Mouse (Mus musculus) liver, embryonic 14.5 days (tissue): ENCODE data around the gene Bcl11b. TPM values are rescaled to one million over a fixed set of nuclear protein-coding genes. Genes with fewer than 3 reads are reported as not detected.

Experiments used
- ATAC-seq: fragments of 200-750 bp; cut with Nextera tagmentation; 2 replicates; pipeline ENCODE4 v1.8.0; 2017; ENCODE audit warnings: moderate number of reproducible peaks, mild to moderate bottlenecking, moderate library complexity; ENCODE audit not compliant: insufficient read depth
- DNase-seq, 3 experiments: peaks; one replicate each; pipeline ENCODE4 v3.0.0-alpha.2; 2012 to 2013; ENCODE audit warnings: low read depth in 3 of 3, low spot score in 3 of 3
- H3K27ac ChIP-seq: fragments of 300-500 bp; sonication (generic); 2 replicates; pipeline ENCODE4 v1.5.1; 2014; ENCODE audit warnings: moderate library complexity, mild to moderate bottlenecking, control low read depth, inconsistent platforms
- H3K27me3 ChIP-seq: fragments of 300-500 bp; sonication (generic); 2 replicates; pipeline ENCODE4 v1.6.1; 2014; ENCODE audit warnings: mild to moderate bottlenecking, low read length, moderate library complexity; ENCODE audit not compliant: control insufficient read depth, insufficient read depth
- H3K36me3 ChIP-seq: fragments of 300-500 bp; sonication (generic); replicated peaks from 2 replicates; pipeline ENCODE4 v1.6.1; 2014; ENCODE audit warnings: low read depth; ENCODE audit not compliant: control insufficient read depth, insufficient read depth
- H3K4me1 ChIP-seq, 2 experiments: fragments of 200-500 bp in 1 of 2; fragments of 300-500 bp in 1 of 2; sonication (generic) in 1 of 2; replicated peaks; 2 replicates each; pipeline ENCODE4 v1.6.1; 2012 to 2014; ENCODE audit warnings: antibody characterized with exemption in 1 of 2, inconsistent platforms in 1 of 2, low read length in 1 of 2; ENCODE audit not compliant: control insufficient read depth in 2 of 2, insufficient read depth in 2 of 2
- H3K4me2 ChIP-seq: fragments of 300-500 bp; sonication (generic); 2 replicates; pipeline ENCODE4 v1.6.1; 2014; ENCODE audit warnings: low read depth, mild to moderate bottlenecking, control low read depth, moderate library complexity
- H3K4me3 ChIP-seq, 2 experiments: fragments of 200-500 bp in 1 of 2; fragments of 300-500 bp in 1 of 2; sonication (generic) in 1 of 2; 2 replicates each; pipeline ENCODE4 v1.5.1; 2012 to 2014; ENCODE audit warnings: low read depth in 2 of 2, low read length in 2 of 2, mild to moderate bottlenecking in 2 of 2, control low read depth in 1 of 2, inconsistent platforms in 1 of 2, moderate library complexity in 1 of 2; ENCODE audit not compliant: insufficient read depth in 1 of 2
- H3K9ac ChIP-seq: fragments of 300-500 bp; sonication (generic); replicated peaks from 2 replicates; pipeline ENCODE4 v1.6.1; 2014; ENCODE audit warnings: mild to moderate bottlenecking, control low read depth, moderate library complexity
- H3K9me3 ChIP-seq: fragments of 300-500 bp; sonication (generic); 2 replicates; pipeline ENCODE4 v1.6.1; 2016; ENCODE audit warnings: low read length, mixed read lengths; ENCODE audit not compliant: control insufficient read depth
- CTCF ChIP-seq: IDR thresholded peaks from 2 replicates; pipeline ENCODE4 v1.5.1; 2016; ENCODE audit warnings: antibody characterized with exemption, low read depth, control low read depth
- EP300 ChIP-seq: IDR thresholded peaks from 2 replicates; pipeline ENCODE4 v1.6.1; 2016; ENCODE audit warnings: antibody characterized with exemption, low read depth
- WGBS: fragments of 180-500 bp; shearing (Covaris S2); extraction: QIAGEN DNeasy Blood & Tissue Kit; methylation state at CpG from one replicate; pipeline ENCODE4 v1.1.7; 2014; ENCODE audit not compliant: insufficient replicate concordance; 5-methylcytosine and 5-hydroxymethylcytosine counted together
- polyA plus RNA-seq, 2 experiments: library from polyadenylated mRNA; depleted of rRNA in 1 of 2; stranded (reverse) in 1 of 2; unstranded in 1 of 2; fragments of >200 nt; fragmentation: Nextera tagmentation in 1 of 2; extraction: Ambion mirVana in 1 of 2; gene quantifications; 2 replicates each; pipeline versions ENCODE4 v1.2.1 to v1.2.3; 2012 to 2014

Gene Bcl11b
- polyA plus RNA-seq, 2 experiments: 0.02 TPM; not detected in 1

- H3K4me2 ChIP-seq: no peak overlapping the region
- TF ChIP-seq EP300 (no peak), CTCF (no peak)
- no peaks in the 10 kb centered on the region for H3K9me3 ChIP-seq
- H3K27me3 ChIP-seq: no peaks in the 10 kb centered on the region
- DNase-seq (no peak), ATAC-seq (no peak)
- H3K9ac ChIP-seq: no peak overlapping the region
- no peaks in the 10 kb centered on the region for H3K36me3 ChIP-seq
- no peak overlapping the region for H3K27ac ChIP-seq
- WGBS: 73% methylated on average over 6 of the region's 6 CpGs
- H3K4me1 ChIP-seq: no peaks in the 10 kb centered on the region
- no peak overlapping the region for H3K4me3 ChIP-seq
Measured at GRCm38 (mm10) chr12:107921154-107921553, 82.2 kb downstream of the Bcl11b start.

GRCm38 (mm10) chr12:107920716-107921115, 82.7 kb downstream of the Bcl11b start:
- H3K9me3 ChIP-seq: no peaks in the 10 kb centered on the region; the same call in 1 of the 2 replicates
- no peak for TF ChIP-seq CTCF
- TF ChIP-seq EP300: no peak
- no peaks in the 10 kb centered on the region for H3K27me3 ChIP-seq
- ATAC-seq: no peak
- no peak overlapping the region for H3K4me2 ChIP-seq
- WGBS: 71% methylated on average over 13 of the region's 13 CpGs
- H3K4me1 ChIP-seq: no peaks in the 10 kb centered on the region
- H3K27ac ChIP-seq: no peak overlapping the region
- no peak overlapping the region for H3K9ac ChIP-seq
- no peaks in the 10 kb centered on the region for H3K36me3 ChIP-seq
- no peak overlapping the region for H3K4me3 ChIP-seq
- DNase-seq: no peak

GRCm38 (mm10) chr12:107920076-107920475, 83.3 kb downstream of the Bcl11b start:
- no peak for DNase-seq
- H3K27me3 ChIP-seq: no peaks in the 10 kb centered on the region
- H3K9ac ChIP-seq: no peak overlapping the region
- H3K27ac ChIP-seq: no peak overlapping the region
- TF ChIP-seq EP300 (no peak), CTCF (no peak)
- H3K4me2 ChIP-seq: no peak overlapping the region
- H3K4me3 ChIP-seq: no peak overlapping the region
- no peaks in the 10 kb centered on the region; the same call in 1 of the 2 replicates for H3K9me3 ChIP-seq
- H3K4me1 ChIP-seq: no peaks in the 10 kb centered on the region
- H3K36me3 ChIP-seq: no peaks in the 10 kb centered on the region
- ATAC-seq: no peak
- WGBS: 40% methylated on average over 2 of the region's 2 CpGs

- no peak for ATAC-seq
Measured at GRCm38 (mm10) chr12:107918779-107919178, 84.6 kb downstream of the Bcl11b start.

GRCm38 (mm10) chr12:107916008-107916407, 87.4 kb downstream of the Bcl11b start:
- Histone ChIP-seq H3K4me2 (no peak overlapping the region), H3K4me1 (no peaks in the 10 kb centered on the region), H3K27me3 (no peaks in the 10 kb centered on the region), H3K4me3 (no peak overlapping the region), H3K9me3 (no peaks in the 10 kb centered on the region; the same call in 1 of the 2 replicates), H3K36me3 (no peaks in the 10 kb centered on the region), H3K27ac (no peak overlapping the region), H3K9ac (no peak overlapping the region)
- ATAC-seq (no peak), DNase-seq (no peak)
- TF ChIP-seq CTCF: no peak
- 87% methylated on average over 39 of the region's 39 CpGs for WGBS

More at GRCm38 (mm10) chr12:107918779-107919178, 84.6 kb downstream of the Bcl11b start:
- TF ChIP-seq EP300 (no peak), CTCF (no peak)
- 67% methylated on average over 6 of the region's 6 CpGs for WGBS
- H3K9ac ChIP-seq: no peak overlapping the region
- H3K36me3 ChIP-seq: no peaks in the 10 kb centered on the region
- no peaks in the 10 kb centered on the region; the same call in 1 of the 2 replicates for H3K9me3 ChIP-seq
- no peak overlapping the region for H3K4me3 ChIP-seq
- no peaks in the 10 kb centered on the region for H3K4me1 ChIP-seq
- H3K27me3 ChIP-seq: no peaks in the 10 kb centered on the region
- H3K27ac ChIP-seq: no peak overlapping the region
- no peak overlapping the region for H3K4me2 ChIP-seq
- DNase-seq: no peak
